Mouse (Mus musculus) heart, postnatal 0 days (tissue): ENCODE results near the gene Ints13.

Experiments
- CTCF ChIP-seq: IDR thresholded peaks from 2 replicates; pipeline ENCODE4 v1.5.1; 2016; ENCODE audit warnings: antibody characterized with exemption, control low read depth, low read depth
- EP300 ChIP-seq: IDR thresholded peaks from 2 replicates; pipeline ENCODE4 v1.6.1; 2016; ENCODE audit warnings: antibody characterized with exemption, low read depth

DNA sequence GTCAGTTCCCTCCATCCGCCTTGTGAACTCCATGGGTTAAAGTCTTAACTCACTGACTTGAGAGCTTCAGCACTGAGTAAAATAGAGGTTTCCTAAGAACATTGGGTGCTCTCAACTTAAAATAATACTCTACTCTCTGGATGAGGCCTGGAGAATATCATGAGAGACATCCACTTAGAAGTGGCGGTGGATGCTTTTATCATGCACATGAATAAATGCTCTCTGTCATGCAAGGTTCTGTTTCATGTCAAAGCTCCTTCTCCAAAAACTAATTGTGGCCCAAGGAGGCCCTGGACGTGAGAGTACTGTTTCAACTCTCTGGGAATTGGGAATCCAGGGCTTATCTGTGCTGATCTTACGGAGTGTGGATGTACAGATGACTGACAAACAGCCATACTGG is 40.5 kb downstream of the Ints13 start:
- no peak for TF ChIP-seq EP300
- no peak for TF ChIP-seq CTCF
